Mouse (Mus musculus) neural tube, embryonic 13.5 days (tissue): ENCODE data around the gene Meiob. TPM values are rescaled to one million over a fixed set of nuclear protein-coding genes. Genes with fewer than 3 reads are reported as not detected.

ENCODE experiments used
- ATAC-seq: fragments of 200-750 bp; cut with Nextera tagmentation; 2 replicates; pipeline ENCODE4 v1.8.0; 2017; ENCODE audit warnings: low read depth, mild to moderate bottlenecking, moderate TSS enrichment, moderate library complexity
- H3K27ac ChIP-seq: fragments of 300-500 bp; sonication (generic); replicated peaks from 2 replicates; pipeline ENCODE4 v1.5.1; 2015; ENCODE audit warnings: moderate library complexity, mild to moderate bottlenecking, inconsistent platforms
- H3K27me3 ChIP-seq: fragments of 300-500 bp; sonication (generic); 2 replicates; pipeline ENCODE4 v1.6.1; 2015; ENCODE audit warnings: mild to moderate bottlenecking, inconsistent platforms
- H3K36me3 ChIP-seq: fragments of 300-500 bp; sonication (generic); 2 replicates; pipeline ENCODE4 v1.6.1; 2015; ENCODE audit warnings: mild to moderate bottlenecking, inconsistent platforms
- H3K4me1 ChIP-seq: fragments of 300-500 bp; sonication (generic); replicated peaks from 2 replicates; pipeline ENCODE4 v1.6.1; 2015; ENCODE audit warnings: inconsistent platforms
- H3K4me2 ChIP-seq: fragments of 300-500 bp; sonication (generic); 2 replicates; pipeline ENCODE4 v1.6.1; 2015; ENCODE audit warnings: inconsistent platforms, mild to moderate bottlenecking, moderate library complexity
- H3K4me3 ChIP-seq: fragments of 300-500 bp; sonication (generic); 2 replicates; pipeline ENCODE4 v1.5.1; 2015; ENCODE audit warnings: mild to moderate bottlenecking, inconsistent platforms
- H3K9ac ChIP-seq: fragments of 300-500 bp; sonication (generic); 2 replicates; pipeline ENCODE4 v1.6.1; 2015; ENCODE audit warnings: moderate library complexity, mild to moderate bottlenecking, inconsistent platforms
- H3K9me3 ChIP-seq: fragments of 300-500 bp; sonication (generic); 2 replicates; pipeline ENCODE4 v1.6.1; 2016; ENCODE audit warnings: inconsistent platforms
- WGBS: fragments of 180-500 bp; shearing (Covaris S2); methylation state at CpG from one replicate; pipeline ENCODE4 v1.1.7; 2015; 5-methylcytosine and 5-hydroxymethylcytosine counted together
- polyA plus RNA-seq: library from polyadenylated mRNA; unstranded; fragments of >200 nt; fragmentation: Nextera tagmentation; extraction: Ambion mirVana; gene quantifications from 2 replicates; pipeline ENCODE4 v1.2.1, GENCODE M21; 2015

Gene Meiob
- polyA plus RNA-seq, 1 experiment from 2014 or later, result not detected

DNA sequence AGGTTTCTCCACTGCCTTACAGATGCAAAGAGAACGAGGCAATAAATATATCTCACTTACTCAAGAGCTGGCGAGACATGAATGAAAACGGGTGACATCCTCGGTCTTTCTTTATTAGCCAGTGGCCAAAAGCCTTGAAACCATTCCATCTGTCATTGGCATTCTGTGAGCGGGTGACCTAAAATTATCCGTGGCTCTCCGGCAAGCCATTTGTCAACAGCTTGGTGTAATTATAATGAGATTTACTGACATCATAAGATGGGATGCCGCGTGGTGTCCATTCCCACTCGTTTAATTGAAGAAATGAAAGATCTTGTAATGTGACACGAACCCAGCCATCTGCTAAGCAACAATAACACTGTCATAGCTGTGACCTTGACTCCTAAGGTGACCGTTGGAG lies 9.3 kb upstream of the Meiob start:
- H3K27ac ChIP-seq, result no peak overlapping the region
- no peak overlapping the region for H3K4me2 ChIP-seq
- H3K27me3 ChIP-seq, result peaks cover 21% of the 10 kb centered on the region
- WGBS, result 54% methylated on average over 12 of the region's 12 CpGs
- no peak overlapping the region for H3K4me3 ChIP-seq
- no peaks in the 10 kb centered on the region for H3K9me3 ChIP-seq
- no peak overlapping the region for H3K9ac ChIP-seq
- no peaks in the 10 kb centered on the region for H3K4me1 ChIP-seq
- H3K36me3 ChIP-seq, result no peaks in the 10 kb centered on the region
- no peak for ATAC-seq

GRCm38 (mm10) chr17:24796969-24797368 lies 7.1 kb upstream of the Meiob start:
- Histone ChIP-seq H3K4me1 (no peaks in the 10 kb centered on the region), H3K4me2 (no peak overlapping the region), H3K27me3 (peaks cover 12% of the 10 kb centered on the region; the same call in 1 of the 2 replicates), H3K9ac (no peak overlapping the region), H3K36me3 (no peaks in the 10 kb centered on the region), H3K4me3 (no peak overlapping the region), H3K9me3 (no peaks in the 10 kb centered on the region), H3K27ac (no peak overlapping the region)
- ATAC-seq, result no peak
- 82% methylated on average over 3 of the region's 3 CpGs for WGBS

DNA sequence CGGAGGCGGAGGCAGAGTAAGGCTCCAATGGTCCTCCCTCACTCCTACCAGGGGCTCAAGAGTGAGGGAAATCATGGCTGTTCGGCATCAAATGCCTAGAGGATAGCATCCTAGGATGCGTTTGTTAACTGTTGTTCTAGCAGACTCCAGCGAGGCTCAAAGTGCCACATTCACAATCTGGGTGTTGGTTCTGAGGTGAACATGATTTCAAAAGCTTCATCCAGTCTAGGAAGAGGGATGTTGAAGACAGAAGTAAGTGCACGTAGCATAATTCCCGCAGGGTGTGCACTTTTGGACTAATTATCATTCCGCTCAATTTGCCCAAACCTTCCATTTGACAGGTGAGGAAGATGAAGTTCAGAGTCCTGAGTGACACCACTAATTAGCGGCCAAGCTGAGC lies 5.9 kb upstream of the Meiob start:
- Histone ChIP-seq H3K9ac (no peak overlapping the region), H3K27ac (no peak overlapping the region), H3K9me3 (no peaks in the 10 kb centered on the region), H3K27me3 (peaks cover 18% of the 10 kb centered on the region), H3K36me3 (no peaks in the 10 kb centered on the region), H3K4me1 (no peaks in the 10 kb centered on the region), H3K4me2 (no peak overlapping the region), H3K4me3 (no peak overlapping the region)
- ATAC-seq, result no peak
- WGBS, result 62% methylated on average over 9 of the region's 9 CpGs

GRCm38 (mm10) chr17:24799476-24799875 lies 4.6 kb upstream of the Meiob start:
- no peak overlapping the region for H3K4me2 ChIP-seq
- no peak overlapping the region for H3K9ac ChIP-seq
- ATAC-seq, result no peak
- no peaks in the 10 kb centered on the region for H3K36me3 ChIP-seq
- H3K9me3 ChIP-seq, result no peaks in the 10 kb centered on the region
- no peak overlapping the region for H3K27ac ChIP-seq
- peaks cover 31% of the 10 kb centered on the region for H3K27me3 ChIP-seq
- no peak overlapping the region for H3K4me3 ChIP-seq
- WGBS, result 88% methylated on average over 4 of the region's 4 CpGs
- peaks cover 9% of the 10 kb centered on the region for H3K4me1 ChIP-seq

- H3K9me3 ChIP-seq, result no peaks in the 10 kb centered on the region
- peaks cover 41% of the 10 kb centered on the region for H3K27me3 ChIP-seq
- H3K27ac ChIP-seq, result no peak overlapping the region
- H3K4me2 ChIP-seq, result no peak overlapping the region
- ATAC-seq, result no peak
- H3K4me3 ChIP-seq, result no peak overlapping the region
- H3K36me3 ChIP-seq, result no peaks in the 10 kb centered on the region
- WGBS, result 47% methylated on average over 3 of the region's 3 CpGs
- no peak overlapping the region for H3K9ac ChIP-seq
- peaks cover 11% of the 10 kb centered on the region for H3K4me1 ChIP-seq
Measured at GRCm38 (mm10) chr17:24800524-24800923, 3.6 kb upstream of the Meiob start.

- 87% methylated on average over 3 of the region's 3 CpGs for WGBS
Measured at GRCm38 (mm10) chr17:24811211-24811610, 7.1 kb downstream of the Meiob start.

DNA sequence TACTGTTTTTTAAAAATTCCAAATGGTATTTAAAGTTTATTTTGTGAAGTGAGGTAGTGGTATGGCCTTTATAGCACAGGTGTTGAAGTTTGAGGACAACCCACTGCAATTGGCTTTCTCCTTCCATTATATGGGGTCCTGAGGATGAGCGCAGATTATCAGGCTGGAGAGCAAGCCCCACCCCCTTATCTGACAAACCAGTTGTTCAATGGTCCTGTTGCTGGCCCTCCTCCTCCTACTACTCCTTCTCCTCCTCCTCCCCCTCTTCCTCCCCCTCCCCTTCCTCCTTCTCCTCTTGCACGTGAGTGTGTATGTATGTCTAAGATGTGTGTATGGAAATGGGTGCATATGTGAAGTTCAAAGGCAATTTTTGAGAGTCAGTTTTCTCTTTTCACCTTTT lies 8.1 kb downstream of the Meiob start:
- no peaks in the 10 kb centered on the region for H3K9me3 ChIP-seq
- H3K4me2 ChIP-seq, result no peak overlapping the region
- no peak overlapping the region for H3K27ac ChIP-seq
- WGBS, result 32% methylated on average over 2 of the region's 2 CpGs
- no peaks in the 10 kb centered on the region for H3K4me1 ChIP-seq
- ATAC-seq, result no peak
- H3K4me3 ChIP-seq, result no peak overlapping the region
- no peaks in the 10 kb centered on the region for H3K36me3 ChIP-seq
- H3K27me3 ChIP-seq, result peaks cover 17% of the 10 kb centered on the region
- H3K9ac ChIP-seq, result no peak overlapping the region

More at GRCm38 (mm10) chr17:24811211-24811610, 7.1 kb downstream of the Meiob start:
- H3K9ac ChIP-seq, result no peak overlapping the region
- H3K27me3 ChIP-seq, result peaks cover 26% of the 10 kb centered on the region
- H3K36me3 ChIP-seq, result no peaks in the 10 kb centered on the region
- ATAC-seq, result no peak
- H3K9me3 ChIP-seq, result no peaks in the 10 kb centered on the region
- no peak overlapping the region for H3K27ac ChIP-seq
- no peak overlapping the region for H3K4me2 ChIP-seq
- H3K4me1 ChIP-seq, result no peaks in the 10 kb centered on the region
- H3K4me3 ChIP-seq, result no peak overlapping the region

DNA sequence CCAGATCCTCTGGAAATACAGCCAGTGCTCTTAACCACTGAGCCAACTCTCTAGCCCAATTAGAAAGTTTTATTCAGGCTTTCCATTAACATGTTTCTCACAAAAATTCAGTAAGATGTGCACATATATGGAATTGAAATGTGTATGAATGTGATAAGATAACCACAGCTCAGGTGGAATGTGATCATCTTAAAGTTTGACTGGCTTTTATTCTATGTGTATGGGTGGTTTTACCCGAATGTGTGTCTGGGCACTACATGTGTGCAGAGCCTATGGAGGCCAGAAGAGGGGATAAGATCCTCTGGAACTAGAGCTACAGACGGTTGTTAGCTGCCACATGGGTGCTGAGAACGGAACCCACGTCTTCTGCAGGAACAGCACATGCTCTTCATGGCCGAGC lies 11.2 kb downstream of the Meiob start:
- Histone ChIP-seq H3K36me3 (no peaks in the 10 kb centered on the region), H3K9ac (no peak overlapping the region), H3K4me3 (no peak overlapping the region), H3K27ac (no peak overlapping the region), H3K27me3 (0 out of 2 replicates have a peak, but pooled peaks cover 3% of the 10 kb centered on the region), H3K4me1 (no peaks in the 10 kb centered on the region), H3K4me2 (no peak overlapping the region), H3K9me3 (no peaks in the 10 kb centered on the region)
- WGBS, result 81% methylated on average over 5 of the region's 5 CpGs
- no peak for ATAC-seq

DNA sequence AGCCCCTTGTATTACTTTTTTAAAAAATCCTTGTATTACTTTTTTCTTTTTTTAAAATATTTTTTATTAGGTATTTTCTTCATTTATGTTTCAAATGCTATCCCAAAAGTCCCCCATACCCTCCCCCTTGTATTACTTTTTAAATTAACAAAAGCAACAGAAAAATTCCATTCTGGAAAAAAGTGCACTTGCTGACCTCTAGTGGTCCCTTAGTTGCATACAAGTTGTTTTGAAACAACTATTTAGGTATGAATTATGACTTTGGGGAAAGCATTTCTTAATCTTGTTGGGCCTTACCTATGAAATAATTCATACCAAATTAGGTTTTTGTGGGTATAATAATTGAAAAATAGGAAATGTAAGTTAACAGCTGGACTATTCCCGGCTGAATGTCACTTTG lies 13.4 kb downstream of the Meiob start:
- no peaks in the 10 kb centered on the region for H3K4me1 ChIP-seq
- H3K27ac ChIP-seq, result no peak overlapping the region
- H3K27me3 ChIP-seq, result peaks cover 16% of the 10 kb centered on the region; the same call in 1 of the 2 replicates
- no peak overlapping the region for H3K9ac ChIP-seq
- H3K4me3 ChIP-seq, result no peak overlapping the region
- 47% methylated on average over 1 of the region's 1 CpGs for WGBS
- H3K36me3 ChIP-seq, result no peaks in the 10 kb centered on the region
- no peak overlapping the region for H3K4me2 ChIP-seq
- no peaks in the 10 kb centered on the region for H3K9me3 ChIP-seq
- no peak for ATAC-seq

- no peak overlapping the region for H3K4me3 ChIP-seq
- H3K9ac ChIP-seq, result no peak overlapping the region
- H3K27me3 ChIP-seq, result peaks cover 16% of the 10 kb centered on the region; the same call in 1 of the 2 replicates
- H3K9me3 ChIP-seq, result no peaks in the 10 kb centered on the region
- no peak overlapping the region for H3K27ac ChIP-seq
- H3K36me3 ChIP-seq, result no peaks in the 10 kb centered on the region
- no peak overlapping the region for H3K4me2 ChIP-seq
- no peaks in the 10 kb centered on the region for H3K4me1 ChIP-seq
- whole genome bisulfite sequencing, result 60% methylated on average over 6 of the region's 6 CpGs
- no peak for ATAC-seq
Measured at GRCm38 (mm10) chr17:24818172-24818571, 14.1 kb downstream of the Meiob start.

DNA sequence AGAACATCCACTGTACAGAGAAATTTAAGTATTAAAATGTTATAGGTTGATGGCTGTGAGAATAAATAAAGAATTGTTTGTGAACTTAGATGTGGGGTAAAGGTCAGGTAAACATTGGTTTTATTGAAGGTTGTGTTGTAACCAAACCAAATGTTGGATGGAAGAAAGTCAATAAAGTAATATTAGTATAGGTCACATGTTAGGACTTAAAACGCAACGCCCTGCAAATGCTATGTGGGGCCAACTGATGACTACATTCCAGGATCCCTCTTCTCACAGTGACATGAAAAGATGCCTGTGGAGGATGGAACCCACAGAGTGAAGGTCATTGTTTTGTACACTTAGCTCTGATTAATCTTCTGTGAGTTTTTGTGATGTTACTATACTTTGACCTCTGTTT lies 15.4 kb downstream of the Meiob start:
- H3K4me2 ChIP-seq, result no peak overlapping the region
- H3K27me3 ChIP-seq, result peaks cover 17% of the 10 kb centered on the region; the same call in 1 of the 2 replicates
- H3K9me3 ChIP-seq, result no peaks in the 10 kb centered on the region
- 78% methylated on average over 2 of the region's 2 CpGs for WGBS
- H3K4me3 ChIP-seq, result no peak overlapping the region
- ATAC-seq, result no peak
- no peaks in the 10 kb centered on the region for H3K36me3 ChIP-seq
- no peak overlapping the region for H3K27ac ChIP-seq
- no peaks in the 10 kb centered on the region for H3K4me1 ChIP-seq
- no peak overlapping the region for H3K9ac ChIP-seq

DNA sequence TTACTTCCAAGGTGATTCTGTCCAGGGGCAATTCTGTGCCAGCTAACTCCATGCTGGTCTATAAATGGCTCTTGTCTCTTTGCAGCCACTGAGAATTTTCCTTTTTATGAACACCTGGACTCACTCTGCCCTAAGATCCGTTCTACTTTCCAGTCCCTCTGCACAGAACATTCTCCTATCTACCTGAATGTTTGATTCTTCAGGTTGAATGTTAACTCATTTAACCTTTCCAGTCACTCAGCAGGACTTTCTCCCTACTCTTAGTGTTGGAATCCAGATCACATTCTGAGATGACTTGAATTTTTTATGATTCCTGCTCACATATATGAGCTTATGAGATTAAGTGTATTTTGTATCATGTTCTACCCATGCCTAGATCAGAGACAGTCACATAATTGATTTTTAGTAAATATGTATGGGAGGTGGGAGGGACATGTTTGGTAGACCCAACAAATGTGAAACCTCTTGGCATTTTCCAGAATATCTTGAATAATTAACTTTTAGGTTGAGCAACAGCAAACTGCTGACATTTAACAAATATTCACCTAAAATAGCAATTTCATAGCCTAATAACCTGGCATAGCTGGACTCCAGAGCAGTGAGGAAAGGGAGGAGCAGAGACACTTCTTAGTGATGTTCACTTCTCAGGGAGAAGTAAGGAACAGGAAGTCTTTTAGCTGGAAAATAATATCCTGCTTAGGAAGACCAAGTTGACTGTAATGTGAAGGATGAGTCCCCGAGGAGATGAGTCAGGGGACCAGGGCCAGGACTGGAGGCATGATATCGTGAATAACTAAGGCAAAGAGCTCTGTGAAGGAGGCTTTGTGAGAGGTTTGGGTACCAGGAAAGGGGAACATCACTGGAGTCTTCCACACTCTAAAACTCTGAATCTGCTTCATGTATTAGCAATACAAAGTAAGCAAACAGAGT lies 17.5 kb downstream of the Meiob start:
- Histone ChIP-seq H3K27me3 (peaks cover 30% of the 10 kb centered on the region; the same call in 1 of the 2 replicates), H3K9ac (no peak overlapping the region), H3K4me2 (no peak overlapping the region), H3K36me3 (no peaks in the 10 kb centered on the region), H3K4me1 (no peaks in the 10 kb centered on the region), H3K27ac (no peak overlapping the region), H3K9me3 (no peaks in the 10 kb centered on the region), H3K4me3 (no peak overlapping the region)
- ATAC-seq, result no peak
- WGBS, result 55% methylated on average over 3 of the region's 3 CpGs
